In the genomic region with DNA sequence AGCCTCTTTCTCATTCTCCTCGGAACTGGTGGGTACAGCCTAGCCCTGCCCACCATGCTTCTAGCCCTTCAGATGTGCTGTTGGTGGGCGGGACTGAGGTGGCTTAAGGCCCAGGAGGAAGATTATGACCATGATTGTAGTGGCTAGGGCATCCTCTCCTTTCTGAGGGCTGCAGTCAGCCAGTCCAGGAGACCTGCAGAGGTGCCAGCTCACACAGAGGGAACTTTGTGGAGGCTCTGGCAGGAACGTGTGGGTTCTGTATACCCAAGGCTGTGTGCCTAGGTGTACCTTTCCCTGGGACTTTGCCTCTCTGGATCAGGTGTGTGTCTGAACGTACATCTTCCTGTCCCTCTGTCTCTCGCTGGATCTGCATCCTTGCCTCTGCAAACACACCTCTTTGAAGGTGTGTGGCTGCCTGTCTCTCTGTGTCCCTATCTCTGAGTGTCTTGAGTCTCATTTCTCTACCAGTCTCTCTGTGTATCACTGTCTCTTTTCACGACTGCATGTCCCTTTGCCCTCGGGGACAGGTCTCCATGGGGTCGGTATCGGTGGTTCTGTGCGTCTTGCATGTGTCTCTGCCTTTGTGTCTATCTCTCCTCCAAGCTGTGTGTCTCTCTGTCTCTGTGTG, we compare ENCODE assay signal across 8 mouse cellular contexts. TPM values are rescaled to one million over a fixed set of nuclear protein-coding genes. Genes with fewer than 3 reads are reported as not detected.
DNase-seq lines count a peak whose midpoint lies in the region; ATAC-seq and TF ChIP-seq lines count a peak whose summit lies in the region.

No protein-coding gene starts in this region.

- peak overlapping the region; percentile 98 for H3K9ac ChIP-seq in forebrain, embryonic 14.5 days (ENCODE audit: low read length)
- no peak overlapping the region for H3K9ac ChIP-seq in liver, embryonic 14.5 days (replicated peaks)

- no peaks in the 10 kb centered on the region for H3K27me3 ChIP-seq in forebrain, embryonic 14.5 days (replicated peaks; ENCODE audit: control insufficient read depth, insufficient read depth, low read length)
- H3K27me3 ChIP-seq in liver, embryonic 14.5 days (ENCODE audit: control insufficient read depth, insufficient read depth, low read length): peaks cover 7% of the 10 kb centered on the region

- H3K4me1 ChIP-seq in lung, adult 2 months (ENCODE audit: control insufficient read depth, insufficient read depth, low read length): no peaks in the 10 kb centered on the region; the same call in 1 of the 2 replicates
- peaks cover 13% of the 10 kb centered on the region for H3K4me1 ChIP-seq in forebrain, embryonic 14.5 days (ENCODE audit: control insufficient read depth, insufficient read depth, low read length)
- H3K4me1 ChIP-seq in liver, embryonic 14.5 days (replicated peaks; ENCODE audit: control insufficient read depth in 2 of 2, insufficient read depth in 2 of 2, low read length in 1 of 2): peaks cover 0 to 8% of the 10 kb centered on the region in 2 experiments; a peak in 2 of 4 replicates

- TF ChIP-seq POLR2A in lung, adult 2 months (IDR thresholded peaks at IDR 0.05; ENCODE audit: borderline replicate concordance, extremely low read depth, low read depth, low read length): 0 out of 2 replicates have a peak, but pooled peaks have one; percentile 8

- TF ChIP-seq EP300 in liver, embryonic 14.5 days (IDR thresholded peaks at IDR 0.05; ENCODE audit: low read depth): no peak

- H3K36me3 ChIP-seq in forebrain, embryonic 14.5 days (ENCODE audit: control insufficient read depth, insufficient read depth, low read length): peaks cover 3% of the 10 kb centered on the region; the same call in 1 of the 2 replicates
- no peaks in the 10 kb centered on the region for H3K36me3 ChIP-seq in liver, embryonic 14.5 days (replicated peaks; ENCODE audit: control insufficient read depth, insufficient read depth, low read depth)

- peak overlapping the region; percentile 91 for H3K27ac ChIP-seq in forebrain, embryonic 14.5 days (ENCODE audit: low read depth, low read length)
- no peak overlapping the region for H3K27ac ChIP-seq in liver, embryonic 14.5 days

- 36% methylated on average over 10 of the region's 10 CpGs for WGBS in lung, adult 2 months
- 5% methylated on average over 10 of the region's 10 CpGs for WGBS in forebrain, embryonic 14.5 days
- 19% methylated on average over 10 of the region's 10 CpGs for WGBS in liver, embryonic 14.5 days (ENCODE audit: insufficient replicate concordance)

- ATAC-seq in forebrain, embryonic 14.5 days: no peak; the same call in 1 of the 2 replicates
- ATAC-seq in liver, embryonic 14.5 days (ENCODE audit: insufficient read depth): no peak

- TF ChIP-seq CTCF in lung, adult 2 months (IDR thresholded peaks at IDR 0.05; ENCODE audit: insufficient read depth, low read length): no peak
- TF ChIP-seq CTCF in liver, embryonic 14.5 days (IDR thresholded peaks at IDR 0.05; ENCODE audit: low read depth): no peak

- no peaks in the 10 kb centered on the region for H3K9me3 ChIP-seq in forebrain, embryonic 14.5 days (replicated peaks; ENCODE audit: control insufficient read depth, low read length)
- no peaks in the 10 kb centered on the region for H3K9me3 ChIP-seq in liver, embryonic 14.5 days (ENCODE audit: control insufficient read depth, low read length)

- no peak for DNase-seq in lung, adult 2 months
- DNase-seq in lung, postnatal 36 days: no peak
- peak; percentile 75 for DNase-seq in cerebellum, adult 9-11 months
- peak; percentile 33 for DNase-seq in forebrain, embryonic 14.5 days (ENCODE audit: low spot score)
- DNase-seq in liver, embryonic 14.5 days (ENCODE audit: low read depth in 3 of 3, low spot score in 3 of 3): no peak
- no peak for DNase-seq in thymus, postnatal 10 days (ENCODE audit: low spot score in 2 of 2)
- DNase-seq in urinary bladder, postnatal 14 days (ENCODE audit: low spot score): no peak
- DNase-seq in MN1 (ENCODE audit: low spot score): no peak

- peak overlapping the region; percentile 65 for H3K4me3 ChIP-seq in lung, adult 2 months (replicated peaks; ENCODE audit: extremely low read depth, low read depth, low read length)
- H3K4me3 ChIP-seq in forebrain, embryonic 14.5 days (ENCODE audit: low read depth, low read length): peak overlapping the region; percentile 72
- peak overlapping the region; percentile 24 to 40 for H3K4me3 ChIP-seq in liver, embryonic 14.5 days (ENCODE audit: insufficient read depth in 1 of 2, low read depth in 2 of 2, low read length in 2 of 2)

- peak overlapping the region; percentile 62 for H3K4me2 ChIP-seq in forebrain, embryonic 14.5 days (ENCODE audit: low read length)
- peak overlapping the region; percentile 53 for H3K4me2 ChIP-seq in liver, embryonic 14.5 days (ENCODE audit: low read depth)

RNA-seq across cellular contexts. Expression of a gene that starts 0.8 kb away (rescaled TPM):
- 36.4 and 48.9 TPM in 2 replicates for polyA plus RNA-seq in lung, adult 2 months (2012; rRNA removed)
- 64.7 and 73.9 TPM in 2 replicates for polyA plus RNA-seq in forebrain, embryonic 14.5 days (2014; fragmentation: Nextera tagmentation; extraction: Ambion mirVana)
- 1.2 and 1.5 TPM in 2 replicates for polyA plus RNA-seq in liver, embryonic 14.5 days (2012; rRNA removed)
- polyA plus RNA-seq in liver, embryonic 14.5 days (2014; fragmentation: Nextera tagmentation; extraction: Ambion mirVana): 1.7 and 1.8 TPM in 2 replicates

RNA-seq across cellular contexts. Expression of a gene that starts 57.6 kb away (rescaled TPM):
- polyA plus RNA-seq in lung, adult 2 months (2012; rRNA removed): 10.5 and 14.0 TPM in 2 replicates
- polyA plus RNA-seq in forebrain, embryonic 14.5 days (2014; fragmentation: Nextera tagmentation; extraction: Ambion mirVana): 12.6 and 12.7 TPM in 2 replicates
- polyA plus RNA-seq in liver, embryonic 14.5 days (2012; rRNA removed): 0.75 and 0.88 TPM in 2 replicates
- 0.17 and 0.32 TPM in 2 replicates for polyA plus RNA-seq in liver, embryonic 14.5 days (2014; fragmentation: Nextera tagmentation; extraction: Ambion mirVana)

Comparison
In these comparisons a context has a peak if more than half of its experiments do, and no peak if none do; other contexts are left out.
1. DNase-seq: peak in cerebellum, adult 9-11 months (single experiment) and forebrain, embryonic 14.5 days (single experiment); none in lung, adult 2 months (single experiment), lung, postnatal 36 days (single experiment), liver, embryonic 14.5 days (0 of 3), thymus, postnatal 10 days (0 of 2), urinary bladder, postnatal 14 days (single experiment) and MN1 (single experiment).
2. RNA of a gene that starts 0.8 kb away (polyA plus RNA-seq): 64.7 to 73.9 TPM in forebrain, embryonic 14.5 days and 36.4 to 48.9 TPM in lung, adult 2 months; 1.2 to 1.8 TPM in liver, embryonic 14.5 days; every median in the first group is over 10 times any median in the second.
3. Peak in every context shown above with its lines, with median percentiles within 50 percentile points of each other: H3K4me3 ChIP-seq.